Comparison of ENCODE assay signal across 10 mouse cellular contexts in the genomic region with DNA sequence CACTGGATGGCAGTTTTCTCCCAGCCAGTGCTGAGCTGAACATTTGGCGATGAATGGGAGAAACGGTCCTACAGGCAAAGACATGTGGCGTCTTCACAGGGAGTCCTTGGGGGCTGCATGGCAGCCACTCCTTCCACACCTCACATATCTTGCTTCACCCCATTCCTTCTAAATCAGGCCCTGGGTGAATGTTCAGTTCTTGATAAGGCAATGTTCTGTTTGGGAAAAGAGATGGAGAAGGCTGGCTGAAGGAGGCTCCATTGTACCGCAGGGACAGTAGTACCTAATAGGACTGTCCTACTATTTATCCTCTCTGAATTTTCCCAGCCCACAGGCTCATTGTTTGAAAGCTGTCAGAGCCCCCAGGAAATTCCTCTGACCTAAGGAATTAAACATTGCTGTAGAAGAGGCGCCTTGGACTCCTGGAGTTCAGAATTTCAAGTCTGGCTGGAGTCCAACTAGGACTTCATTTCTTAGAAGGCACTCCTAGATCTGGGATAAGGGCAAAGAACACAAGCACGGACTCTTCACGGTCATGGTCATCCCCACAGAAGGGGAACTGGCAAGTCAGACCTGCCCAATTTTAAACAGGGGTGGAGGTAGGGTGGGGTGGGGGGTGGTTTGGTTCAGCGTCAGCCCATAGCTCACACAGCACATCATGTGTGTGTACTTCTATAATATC. TPM values are rescaled to one million over a fixed set of nuclear protein-coding genes. Genes with fewer than 3 reads are reported as not detected.
DNase-seq lines count a peak whose midpoint lies in the region; ATAC-seq lines count a peak whose summit lies in the region.
"Had no signal": no experiment of that assay in that cellular context is flagged by ENCODE, and none has a peak within 500 bp of the region (broad histone marks: within the 10 kb centered on the region; RNA-seq: fewer than 3 reads in every experiment).

No protein-coding gene starts in this region.

- H3K9me3 ChIP-seq in midbrain, embryonic 11.5 days (ENCODE audit: control insufficient read depth, low read length): no peaks in the 10 kb centered on the region
- H3K9me3 ChIP-seq in midbrain, embryonic 10.5 days (replicated peaks): no peaks in the 10 kb centered on the region
- H3K9me3 ChIP-seq in stomach, embryonic 16.5 days (replicated peaks; ENCODE audit: control insufficient read depth, low read length): no peaks in the 10 kb centered on the region
- no peaks in the 10 kb centered on the region for H3K9me3 ChIP-seq in hindbrain, embryonic 13.5 days
- H3K9me3 ChIP-seq: forebrain, embryonic 15.5 days had no signal

- ATAC-seq in frontal cortex, adult (ENCODE audit: low TSS enrichment): 0 out of 2 replicates have a peak, but pooled peaks have one; percentile 32
- no peak for ATAC-seq in midbrain, embryonic 11.5 days (ENCODE audit: low FRiP score)
- ATAC-seq in stomach, embryonic 16.5 days (ENCODE audit: insufficient read depth, low FRiP score): no peak
- ATAC-seq in hindbrain, embryonic 13.5 days (ENCODE audit: low FRiP score): no peak
- ATAC-seq: forebrain, embryonic 15.5 days; inflammation-experienced regulatory T-cells, adult 6 months had no signal

- H3K4me1 ChIP-seq in midbrain, embryonic 11.5 days (ENCODE audit: control insufficient read depth, insufficient read depth, low read length): no peaks in the 10 kb centered on the region
- H3K4me1 ChIP-seq in midbrain, embryonic 10.5 days: 0 out of 2 replicates have a peak, but pooled peaks cover 5% of the 10 kb centered on the region
- peaks cover 14% of the 10 kb centered on the region for H3K4me1 ChIP-seq in stomach, embryonic 16.5 days (ENCODE audit: control insufficient read depth, insufficient read depth, low read length)
- H3K4me1 ChIP-seq in hindbrain, embryonic 13.5 days (replicated peaks): no peaks in the 10 kb centered on the region
- H3K4me1 ChIP-seq: forebrain, embryonic 15.5 days had no signal

- WGBS in midbrain, embryonic 11.5 days: 59% methylated on average over 8 of the region's 8 CpGs
- WGBS in midbrain, embryonic 10.5 days: 60% methylated on average over 8 of the region's 8 CpGs
- 28% methylated on average over 8 of the region's 8 CpGs for WGBS in stomach, embryonic 16.5 days
- WGBS in hindbrain, embryonic 13.5 days: 51% methylated on average over 8 of the region's 8 CpGs

- no peak overlapping the region for H3K9ac ChIP-seq in midbrain, embryonic 11.5 days (ENCODE audit: low read length)
- no peak overlapping the region for H3K9ac ChIP-seq in stomach, embryonic 16.5 days (ENCODE audit: low read length)
- H3K9ac ChIP-seq in hindbrain, embryonic 13.5 days: no peak overlapping the region
- H3K9ac ChIP-seq: forebrain, embryonic 15.5 days had no signal

- H3K27me3 ChIP-seq in midbrain, embryonic 11.5 days (ENCODE audit: control insufficient read depth, insufficient read depth, low read length): no peaks in the 10 kb centered on the region
- no peaks in the 10 kb centered on the region for H3K27me3 ChIP-seq in midbrain, embryonic 10.5 days (ENCODE audit: low read depth, poor library complexity, severe bottlenecking)
- H3K27me3 ChIP-seq in stomach, embryonic 16.5 days (ENCODE audit: control insufficient read depth, insufficient read depth, low read length): no peaks in the 10 kb centered on the region
- no peaks in the 10 kb centered on the region for H3K27me3 ChIP-seq in hindbrain, embryonic 13.5 days
- H3K27me3 ChIP-seq: forebrain, embryonic 15.5 days had no signal

- no peak overlapping the region for H3K27ac ChIP-seq in midbrain, embryonic 11.5 days (ENCODE audit: low read depth, low read length)
- H3K27ac ChIP-seq in midbrain, embryonic 10.5 days (replicated peaks): no peak overlapping the region
- H3K27ac ChIP-seq in stomach, embryonic 16.5 days (ENCODE audit: low read length): peak overlapping the region; percentile 85
- H3K27ac ChIP-seq in hindbrain, embryonic 13.5 days: no peak overlapping the region
- H3K27ac ChIP-seq: forebrain, embryonic 15.5 days had no signal

- H3K4me2 ChIP-seq in midbrain, embryonic 11.5 days: no peak overlapping the region
- H3K4me2 ChIP-seq in stomach, embryonic 16.5 days (ENCODE audit: low read depth, low read length): peak overlapping the region; percentile 6; the same call in 1 of the 2 replicates
- no peak overlapping the region for H3K4me2 ChIP-seq in hindbrain, embryonic 13.5 days
- H3K4me2 ChIP-seq: forebrain, embryonic 15.5 days had no signal

- H3K4me3 ChIP-seq in midbrain, embryonic 11.5 days (ENCODE audit: low read depth, low read length): no peak overlapping the region
- no peak overlapping the region for H3K4me3 ChIP-seq in midbrain, embryonic 10.5 days
- no peak overlapping the region for H3K4me3 ChIP-seq in stomach, embryonic 16.5 days (replicated peaks; ENCODE audit: low read length)
- H3K4me3 ChIP-seq in hindbrain, embryonic 13.5 days: no peak overlapping the region
- H3K4me3 ChIP-seq: forebrain, embryonic 15.5 days had no signal

- DNase-seq in frontal cortex, adult 2 months (ENCODE audit: extremely low spot score in 1 of 2, low spot score in 1 of 2): no peak
- peak; percentile 49 for DNase-seq in midbrain, embryonic 11.5 days (ENCODE audit: low spot score, missing footprints)
- no peak for DNase-seq in midbrain, embryonic 10.5 days (ENCODE audit: low spot score)
- peak; percentile 64 for DNase-seq in kidney, postnatal 14 days
- no peak for DNase-seq in embryo, embryonic 11 days

- no peaks in the 10 kb centered on the region for H3K36me3 ChIP-seq in midbrain, embryonic 11.5 days (ENCODE audit: control insufficient read depth, insufficient read depth, low read length)
- no peaks in the 10 kb centered on the region for H3K36me3 ChIP-seq in midbrain, embryonic 10.5 days
- H3K36me3 ChIP-seq in stomach, embryonic 16.5 days (ENCODE audit: control insufficient read depth, insufficient read depth, low read length): no peaks in the 10 kb centered on the region
- no peaks in the 10 kb centered on the region for H3K36me3 ChIP-seq in hindbrain, embryonic 13.5 days
- H3K36me3 ChIP-seq: forebrain, embryonic 15.5 days had no signal

RNA-seq across cellular contexts. Expression of gene Pgam1, which starts 4.5 kb away (rescaled TPM):
- 727 and 788 TPM in 2 replicates for polyA plus RNA-seq in frontal cortex, adult 2 months (2012; rRNA removed)
- polyA plus RNA-seq in midbrain, embryonic 11.5 days (2014; fragmentation: Nextera tagmentation; extraction: Ambion mirVana): 730 and 785 TPM in 2 replicates
- polyA plus RNA-seq in midbrain, embryonic 10.5 days (2016; fragmentation: Nextera tagmentation; extraction: Ambion mirVana): 924 and 1,153 TPM in 2 replicates
- polyA plus RNA-seq in stomach, embryonic 16.5 days (2015; fragmentation: Nextera tagmentation; extraction: Ambion mirVana): 706 and 744 TPM in 2 replicates
- 465 and 466 TPM in 2 replicates for polyA plus RNA-seq in hindbrain, embryonic 13.5 days (2015; fragmentation: Nextera tagmentation; extraction: Ambion mirVana)

RNA-seq across cellular contexts. Expression of gene Rrp12, which starts 11.2 kb away (rescaled TPM):
- polyA plus RNA-seq in frontal cortex, adult 2 months (2012; rRNA removed): 17.0 and 19.0 TPM in 2 replicates
- polyA plus RNA-seq in midbrain, embryonic 11.5 days (2014; fragmentation: Nextera tagmentation; extraction: Ambion mirVana): 13.2 and 14.7 TPM in 2 replicates
- polyA plus RNA-seq in midbrain, embryonic 10.5 days (2016; fragmentation: Nextera tagmentation; extraction: Ambion mirVana): 34.0 and 35.4 TPM in 2 replicates
- 15.4 and 15.9 TPM in 2 replicates for polyA plus RNA-seq in stomach, embryonic 16.5 days (2015; fragmentation: Nextera tagmentation; extraction: Ambion mirVana)
- 15.6 and 15.7 TPM in 2 replicates for polyA plus RNA-seq in hindbrain, embryonic 13.5 days (2015; fragmentation: Nextera tagmentation; extraction: Ambion mirVana)

RNA-seq across cellular contexts. Expression of gene Exosc1, which starts 26.0 kb away (rescaled TPM):
- polyA plus RNA-seq in frontal cortex, adult 2 months (2012; rRNA removed): 25.1 and 28.0 TPM in 2 replicates
- 75.0 and 82.1 TPM in 2 replicates for polyA plus RNA-seq in midbrain, embryonic 11.5 days (2014; fragmentation: Nextera tagmentation; extraction: Ambion mirVana)
- 82.1 and 96.4 TPM in 2 replicates for polyA plus RNA-seq in midbrain, embryonic 10.5 days (2016; fragmentation: Nextera tagmentation; extraction: Ambion mirVana)
- 63.0 and 64.4 TPM in 2 replicates for polyA plus RNA-seq in stomach, embryonic 16.5 days (2015; fragmentation: Nextera tagmentation; extraction: Ambion mirVana)
- 65.8 and 67.0 TPM in 2 replicates for polyA plus RNA-seq in hindbrain, embryonic 13.5 days (2015; fragmentation: Nextera tagmentation; extraction: Ambion mirVana)

RNA-seq across cellular contexts. Expression of gene Zdhhc16, which starts 26.1 kb away (rescaled TPM):
- polyA plus RNA-seq in frontal cortex, adult 2 months (2012; rRNA removed): 65.3 and 66.1 TPM in 2 replicates
- polyA plus RNA-seq in midbrain, embryonic 11.5 days (2014; fragmentation: Nextera tagmentation; extraction: Ambion mirVana): 64.0 and 64.7 TPM in 2 replicates
- 88.4 and 91.6 TPM in 2 replicates for polyA plus RNA-seq in midbrain, embryonic 10.5 days (2016; fragmentation: Nextera tagmentation; extraction: Ambion mirVana)
- polyA plus RNA-seq in stomach, embryonic 16.5 days (2015; fragmentation: Nextera tagmentation; extraction: Ambion mirVana): 76.2 and 76.6 TPM in 2 replicates
- 78.8 and 80.7 TPM in 2 replicates for polyA plus RNA-seq in hindbrain, embryonic 13.5 days (2015; fragmentation: Nextera tagmentation; extraction: Ambion mirVana)

RNA-seq across cellular contexts. Expression of gene Frat2, which starts 59.3 kb away (rescaled TPM):
- polyA plus RNA-seq in frontal cortex, adult 2 months (2012; rRNA removed): 7.5 and 8.3 TPM in 2 replicates
- 6.6 and 7.2 TPM in 2 replicates for polyA plus RNA-seq in midbrain, embryonic 11.5 days (2014; fragmentation: Nextera tagmentation; extraction: Ambion mirVana)
- 5.4 and 6.5 TPM in 2 replicates for polyA plus RNA-seq in midbrain, embryonic 10.5 days (2016; fragmentation: Nextera tagmentation; extraction: Ambion mirVana)
- 1.7 and 3.0 TPM in 2 replicates for polyA plus RNA-seq in stomach, embryonic 16.5 days (2015; fragmentation: Nextera tagmentation; extraction: Ambion mirVana)
- 8.4 and 10.4 TPM in 2 replicates for polyA plus RNA-seq in hindbrain, embryonic 13.5 days (2015; fragmentation: Nextera tagmentation; extraction: Ambion mirVana)

Comparison
In these comparisons a context has a peak if more than half of its experiments do, and no peak if none do; other contexts are left out.
1. DNase-seq: peak in midbrain, embryonic 11.5 days (single experiment) and kidney, postnatal 14 days (single experiment); none in frontal cortex, adult 2 months (0 of 2), midbrain, embryonic 10.5 days (single experiment) and embryo, embryonic 11 days (single experiment).